Mouse (Mus musculus): ENCODE data around the gene Skida1. TPM values are rescaled to one million over a fixed set of nuclear protein-coding genes. Genes with fewer than 3 reads are reported as not detected.

Gene Skida1
- polyA plus RNA-seq, 1 experiment from 2014 or later = 19.3 TPM

DNA sequence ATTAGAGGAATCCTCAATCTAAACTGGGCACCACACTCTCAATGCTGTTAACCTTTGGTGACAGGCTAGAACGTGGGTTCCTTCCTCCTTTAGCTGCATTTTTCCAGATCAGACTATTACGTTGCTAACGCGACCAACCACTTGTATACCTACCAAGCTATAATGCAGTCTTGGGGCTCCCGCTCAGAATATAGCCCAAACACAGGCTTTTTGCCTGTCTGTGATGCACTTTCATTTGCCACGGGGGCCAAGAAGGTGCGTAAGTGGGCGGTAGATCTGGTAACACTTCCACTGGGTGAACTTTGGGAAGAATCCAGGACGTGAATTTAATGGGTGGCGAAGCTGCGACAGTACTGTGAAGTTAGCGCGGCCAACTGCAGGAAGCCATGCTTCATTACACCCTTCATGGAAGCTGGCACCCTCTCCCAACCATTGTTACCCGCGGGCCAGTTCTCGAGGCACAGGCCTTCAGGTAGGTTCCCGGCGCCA is 15.0 kb upstream of the Skida1 start:
- Histone ChIP-seq H3K4me1 (peaks cover 68% of the 10 kb centered on the region), H3K27me3 (ENCODE audit: low read depth, poor library complexity, severe bottlenecking) (no peaks in the 10 kb centered on the region), H3K4me3 (peak overlapping the region; percentile 94), H3K9me3 (replicated peaks) (no peaks in the 10 kb centered on the region), H3K36me3 (peaks cover 12% of the 10 kb centered on the region), H3K27ac (replicated peaks) (peak overlapping the region; percentile 100)
- WGBS = under 1% methylated on average over 18 of the region's 18 CpGs
- no peak for DNase-seq (ENCODE audit: low spot score)

DNA sequence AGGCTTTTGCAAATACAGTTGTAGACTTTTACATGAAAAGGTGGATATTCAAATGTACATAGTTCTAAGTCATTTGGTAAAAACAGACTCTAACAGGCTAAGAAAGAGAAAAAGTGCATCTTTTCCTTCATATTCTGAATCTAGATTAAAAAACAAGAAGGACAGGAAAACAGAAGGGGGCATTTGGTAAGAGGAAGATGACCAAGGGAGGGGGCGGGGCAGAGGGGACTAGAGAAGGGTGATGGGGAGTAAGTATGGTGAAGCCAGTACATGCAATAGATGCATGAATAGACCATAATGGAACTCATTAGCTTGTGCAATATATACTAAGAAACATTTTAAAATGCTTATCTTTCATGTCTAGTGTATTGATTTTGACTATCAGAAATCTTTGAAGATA is 11.5 kb upstream of the Skida1 start:
- H3K36me3 ChIP-seq = no peaks in the 10 kb centered on the region
- 40% methylated on average over 1 of the region's 1 CpGs for WGBS
- peak overlapping the region; percentile 100 for H3K27ac ChIP-seq (replicated peaks)
- H3K4me1 ChIP-seq = peaks cover 58% of the 10 kb centered on the region
- DNase-seq (ENCODE audit: low spot score) = no peak
- no peaks in the 10 kb centered on the region for H3K27me3 ChIP-seq (ENCODE audit: low read depth, poor library complexity, severe bottlenecking)
- no peaks in the 10 kb centered on the region for H3K9me3 ChIP-seq (replicated peaks)
- peak overlapping the region; percentile 81 for H3K4me3 ChIP-seq

DNA sequence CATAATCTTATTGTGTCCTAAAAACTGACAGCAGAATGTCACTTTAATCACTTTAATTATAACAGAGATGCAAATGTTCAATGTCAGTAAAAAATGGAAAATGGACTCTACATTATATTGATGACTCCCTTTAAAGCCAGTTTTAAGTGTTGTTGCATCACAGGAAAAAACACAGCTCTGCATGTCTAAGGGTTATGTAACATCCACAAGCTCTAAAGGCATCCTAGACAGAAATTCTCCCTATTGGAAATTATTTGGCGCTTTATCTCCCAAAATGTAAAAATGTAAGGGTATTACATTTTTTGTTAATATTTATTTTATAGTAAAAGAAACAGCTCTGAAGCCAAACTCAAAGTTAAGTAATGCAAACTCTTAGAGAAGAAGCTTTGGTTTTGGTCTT is 11.0 kb upstream of the Skida1 start:
- Histone ChIP-seq H3K27ac (replicated peaks) (peak overlapping the region; percentile 100), H3K27me3 (ENCODE audit: low read depth, poor library complexity, severe bottlenecking) (no peaks in the 10 kb centered on the region), H3K36me3 (no peaks in the 10 kb centered on the region), H3K4me3 (peak overlapping the region; percentile 81), H3K9me3 (replicated peaks) (no peaks in the 10 kb centered on the region), H3K4me1 (peaks cover 57% of the 10 kb centered on the region)
- no peak for DNase-seq (ENCODE audit: low spot score)
- WGBS = 49% methylated on average over 1 of the region's 1 CpGs

DNA sequence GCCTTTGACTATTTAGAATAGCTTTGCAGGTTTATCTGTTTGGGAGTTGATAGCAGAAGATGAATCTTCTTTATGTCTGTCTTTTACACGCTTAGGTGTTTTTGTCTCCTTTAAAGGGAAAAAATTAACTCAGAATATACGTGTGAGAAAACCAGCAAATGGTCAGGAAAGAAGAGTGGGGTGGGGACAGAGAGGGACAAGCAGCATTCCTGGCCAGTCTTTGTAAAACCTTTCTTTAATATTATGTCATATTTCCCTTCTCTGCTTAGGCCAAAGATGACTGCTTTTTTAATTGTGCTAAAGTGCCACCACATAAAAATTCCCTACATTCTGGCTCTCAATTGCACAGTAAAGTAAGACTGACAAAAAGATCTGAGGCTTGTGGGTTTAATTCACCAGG is 10.2 kb upstream of the Skida1 start:
- no peaks in the 10 kb centered on the region for H3K9me3 ChIP-seq (replicated peaks)
- no peak for DNase-seq (ENCODE audit: low spot score)
- H3K27me3 ChIP-seq (ENCODE audit: low read depth, poor library complexity, severe bottlenecking) = no peaks in the 10 kb centered on the region
- H3K27ac ChIP-seq (replicated peaks) = peak overlapping the region; percentile 100
- 25% methylated on average over 2 of the region's 2 CpGs for WGBS
- peak overlapping the region; percentile 81 for H3K4me3 ChIP-seq
- peaks cover 58% of the 10 kb centered on the region for H3K4me1 ChIP-seq
- no peaks in the 10 kb centered on the region for H3K36me3 ChIP-seq

DNA sequence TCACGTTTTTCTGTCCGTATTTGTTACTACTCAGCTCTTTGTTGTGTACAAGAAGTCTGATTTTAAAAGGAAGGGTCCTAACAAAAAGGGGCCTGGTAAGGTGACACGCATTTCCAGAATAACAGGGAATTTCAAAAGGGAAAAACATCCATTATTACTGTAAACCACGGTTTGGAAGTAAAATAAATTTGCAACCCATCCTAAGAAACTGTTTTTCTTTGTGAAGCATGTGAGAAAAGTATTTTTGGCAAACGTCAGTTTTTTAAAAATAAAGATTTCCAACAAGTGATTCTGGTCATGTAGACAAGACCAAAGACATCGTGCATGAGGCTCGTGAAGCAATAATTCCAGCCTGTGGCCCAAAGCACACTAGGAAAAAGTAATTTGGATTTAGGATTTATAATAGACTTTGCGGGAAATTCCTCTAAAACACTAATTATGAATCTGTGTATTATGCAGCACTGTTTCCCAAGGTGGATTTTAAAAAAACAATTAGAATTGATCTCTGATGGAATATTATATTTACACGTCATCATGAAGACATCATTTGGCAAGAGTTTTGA is 9.4 kb upstream of the Skida1 start:
- H3K4me1 ChIP-seq = peaks cover 65% of the 10 kb centered on the region
- 8% methylated on average over 9 of the region's 9 CpGs for WGBS
- no peaks in the 10 kb centered on the region for H3K9me3 ChIP-seq (replicated peaks)
- DNase-seq (ENCODE audit: low spot score) = no peak
- no peaks in the 10 kb centered on the region for H3K36me3 ChIP-seq
- H3K4me3 ChIP-seq = peak overlapping the region; percentile 81
- no peaks in the 10 kb centered on the region for H3K27me3 ChIP-seq (ENCODE audit: low read depth, poor library complexity, severe bottlenecking)
- peak overlapping the region; percentile 100 for H3K27ac ChIP-seq (replicated peaks)

DNA sequence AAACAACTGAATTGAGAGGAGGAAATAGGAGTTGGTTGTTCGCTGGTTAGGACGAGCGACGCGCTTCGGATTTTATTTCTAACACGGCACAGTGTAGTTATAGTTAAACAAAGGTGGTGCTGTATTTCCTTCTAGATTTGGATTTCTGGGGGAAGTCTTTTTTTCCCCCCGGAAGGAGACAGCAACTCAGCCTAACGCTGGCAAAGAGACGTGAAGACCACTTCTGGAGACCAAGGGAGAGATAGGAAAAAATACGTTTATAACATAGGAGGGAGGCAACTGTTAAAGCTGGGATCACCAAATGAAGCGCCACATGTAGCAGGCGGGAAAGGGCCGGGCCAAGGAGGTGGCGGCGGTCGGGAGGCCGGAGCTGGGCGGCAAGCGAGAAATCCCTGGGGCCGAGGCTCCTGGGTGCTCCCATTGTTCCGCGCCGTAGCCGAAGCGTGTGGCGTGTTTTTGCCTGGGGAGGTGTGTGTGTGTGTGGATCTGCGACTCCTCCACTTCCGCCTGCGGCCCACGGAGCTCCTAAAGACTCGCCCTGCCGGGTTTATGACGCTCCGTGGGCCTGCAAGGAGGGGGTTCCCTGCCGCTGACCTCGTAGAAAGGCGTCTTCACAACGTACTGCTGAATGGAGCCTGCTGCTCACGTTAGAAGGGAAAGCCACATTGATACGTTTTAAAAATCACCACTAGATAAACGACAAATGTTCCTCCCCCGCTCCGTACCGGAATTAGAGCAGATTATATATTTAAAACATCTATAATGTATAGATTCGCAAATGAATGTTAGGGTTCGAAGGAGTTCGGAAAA is 8.7 kb upstream of the Skida1 start:
- Histone ChIP-seq H3K27me3 (ENCODE audit: low read depth, poor library complexity, severe bottlenecking) (no peaks in the 10 kb centered on the region), H3K36me3 (no peaks in the 10 kb centered on the region), H3K9me3 (replicated peaks) (no peaks in the 10 kb centered on the region), H3K27ac (replicated peaks) (peak overlapping the region; percentile 100), H3K4me3 (peak overlapping the region; percentile 81), H3K4me1 (peaks cover 65% of the 10 kb centered on the region)
- DNase-seq (ENCODE audit: low spot score) = peak; percentile 68
- under 1% methylated on average over 48 of the region's 48 CpGs for WGBS

DNA sequence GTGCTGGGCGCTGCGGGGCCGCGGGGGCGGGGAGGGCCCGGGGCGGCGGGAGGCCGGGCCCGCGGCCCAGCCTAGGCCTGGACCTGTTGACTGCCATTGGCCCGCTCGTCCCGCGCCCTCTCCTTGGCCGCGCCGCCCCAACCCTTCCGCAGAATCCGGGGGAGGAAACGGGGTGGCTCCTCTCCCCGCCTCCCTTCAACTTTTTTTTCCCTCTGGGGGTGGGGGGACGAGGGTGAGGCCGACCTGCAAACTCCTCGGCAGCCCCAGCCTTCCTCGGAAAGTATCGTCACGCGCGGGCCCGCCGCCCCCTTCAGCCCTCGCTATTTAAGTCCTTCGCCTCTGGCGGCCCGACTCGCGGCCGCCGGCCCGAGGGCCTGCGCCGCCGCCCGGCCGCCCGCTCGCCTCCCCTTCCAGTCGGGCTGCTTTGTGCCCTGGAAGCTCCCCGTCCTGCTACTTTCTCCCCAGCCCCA is 8.0 kb upstream of the Skida1 start:
- H3K4me3 ChIP-seq = peak overlapping the region; percentile 81
- no peaks in the 10 kb centered on the region for H3K36me3 ChIP-seq
- under 1% methylated on average over 41 of the region's 50 CpGs for WGBS
- H3K4me1 ChIP-seq = peaks cover 65% of the 10 kb centered on the region
- H3K27ac ChIP-seq (replicated peaks) = peak overlapping the region; percentile 100
- peak; percentile 94 for DNase-seq (ENCODE audit: low spot score)
- no peaks in the 10 kb centered on the region for H3K9me3 ChIP-seq (replicated peaks)
- H3K27me3 ChIP-seq (ENCODE audit: low read depth, poor library complexity, severe bottlenecking) = no peaks in the 10 kb centered on the region

DNA sequence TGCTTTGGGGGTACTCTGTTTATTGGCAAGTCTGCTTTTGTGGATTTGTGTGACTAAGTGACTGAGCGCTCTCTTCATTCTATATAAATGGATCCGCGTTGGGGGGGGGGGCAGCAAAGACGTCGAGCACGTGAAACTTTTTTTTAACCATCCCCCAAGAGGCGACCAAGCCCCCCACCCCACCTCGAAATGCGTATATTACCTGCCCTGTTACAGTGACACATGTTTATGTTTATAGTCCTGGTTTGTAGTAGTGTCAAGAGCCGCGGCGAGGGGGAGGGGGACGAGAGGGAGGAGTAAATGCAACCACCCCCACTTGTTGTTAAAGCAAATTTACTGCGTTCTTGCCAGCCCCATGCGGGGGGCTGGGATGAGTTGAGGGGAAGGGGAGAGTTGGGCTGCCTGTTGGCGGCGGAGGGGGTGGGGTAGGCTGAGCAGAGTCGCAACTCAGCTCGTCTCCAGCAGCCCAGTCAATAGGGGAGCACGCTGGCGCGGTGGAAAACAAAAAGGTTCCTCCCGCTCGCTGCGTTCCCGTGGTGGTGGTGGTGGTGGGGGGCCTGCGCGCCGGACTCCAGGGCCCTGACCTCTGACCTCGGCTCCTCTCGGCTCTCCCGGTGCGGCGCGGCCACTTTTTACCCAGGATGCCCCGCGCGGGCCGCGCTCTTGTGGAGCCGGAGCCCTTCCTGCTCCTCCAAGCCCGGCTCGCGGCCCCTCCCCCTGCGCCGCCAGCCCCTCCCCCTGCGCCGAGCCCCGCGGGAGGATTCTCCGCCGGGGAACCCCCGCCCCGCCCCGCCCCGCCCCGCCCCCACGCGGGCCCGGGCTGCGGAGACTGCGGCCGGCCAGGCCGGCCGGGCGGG is 7.3 kb upstream of the Skida1 start:
- H3K4me1 ChIP-seq = peaks cover 66% of the 10 kb centered on the region
- H3K9me3 ChIP-seq (replicated peaks) = no peaks in the 10 kb centered on the region
- H3K4me3 ChIP-seq = peak overlapping the region; percentile 81
- peak overlapping the region; percentile 100 for H3K27ac ChIP-seq (replicated peaks)
- no peaks in the 10 kb centered on the region for H3K27me3 ChIP-seq (ENCODE audit: low read depth, poor library complexity, severe bottlenecking)
- peak; percentile 99 for DNase-seq (ENCODE audit: low spot score)
- WGBS = 1% methylated on average over 46 of the region's 66 CpGs
- no peaks in the 10 kb centered on the region for H3K36me3 ChIP-seq

DNA sequence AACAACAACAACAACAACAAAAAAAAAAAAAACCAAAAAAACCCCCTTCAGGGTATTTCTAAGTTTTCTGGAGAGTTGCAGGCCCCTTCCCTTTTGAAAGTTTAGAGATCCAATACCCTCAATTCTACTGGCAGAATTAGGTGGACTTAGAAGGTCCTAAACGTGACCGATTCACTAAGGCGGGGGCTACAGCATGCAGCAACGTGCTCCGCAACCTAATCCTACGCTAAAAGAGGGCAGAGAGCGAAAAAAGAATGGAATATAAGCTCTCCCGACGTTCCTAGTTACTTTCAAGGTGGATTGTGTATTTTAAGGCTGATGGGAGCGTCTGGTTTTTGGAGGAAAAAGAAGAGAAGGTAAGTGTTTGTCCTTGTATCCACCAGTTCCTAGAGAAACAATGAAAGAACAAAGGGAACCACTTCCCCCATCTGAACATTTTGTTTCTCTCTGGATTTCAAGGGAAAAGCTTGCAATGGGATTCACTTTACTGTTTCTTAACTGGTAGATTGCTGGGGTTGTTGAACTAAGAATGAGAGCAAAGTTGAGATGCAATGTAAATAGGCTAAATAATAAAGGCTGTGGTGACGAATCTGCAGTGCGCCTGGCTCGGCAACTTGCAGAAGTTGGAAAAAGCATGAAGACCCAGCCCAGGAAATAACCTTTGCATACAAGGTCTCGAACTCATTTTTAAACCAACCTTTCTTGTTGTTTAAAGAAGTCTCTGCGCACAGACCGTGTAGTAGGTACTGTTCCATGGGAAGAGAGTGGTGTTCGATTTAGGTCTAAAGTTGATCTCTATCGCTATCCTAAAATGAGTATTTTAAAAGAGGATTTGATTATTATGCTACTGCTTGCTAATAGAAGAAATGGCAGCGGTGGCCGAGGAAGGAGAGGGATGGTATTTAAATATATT is 6.4 kb upstream of the Skida1 start, which contains the start of gene Mllt10:
TSS of gene Mllt10 (plus strand) at position 222 of the 913 bp plus-strand sequence.
- H3K27me3 ChIP-seq (ENCODE audit: low read depth, poor library complexity, severe bottlenecking) = no peaks in the 10 kb centered on the region
- peaks cover 66% of the 10 kb centered on the region for H3K4me1 ChIP-seq
- peak within 1 kb of the TSS; percentile 100 for H3K27ac ChIP-seq (replicated peaks)
- WGBS = under 1% methylated on average over 20 of the region's 20 CpGs
- peak within 1 kb of the TSS; percentile 81 for H3K4me3 ChIP-seq
- H3K9me3 ChIP-seq (replicated peaks) = no peaks in the 10 kb centered on the region
- DNase-seq (ENCODE audit: low spot score) = peak; percentile 40
- H3K36me3 ChIP-seq = no peaks in the 10 kb centered on the region

DNA sequence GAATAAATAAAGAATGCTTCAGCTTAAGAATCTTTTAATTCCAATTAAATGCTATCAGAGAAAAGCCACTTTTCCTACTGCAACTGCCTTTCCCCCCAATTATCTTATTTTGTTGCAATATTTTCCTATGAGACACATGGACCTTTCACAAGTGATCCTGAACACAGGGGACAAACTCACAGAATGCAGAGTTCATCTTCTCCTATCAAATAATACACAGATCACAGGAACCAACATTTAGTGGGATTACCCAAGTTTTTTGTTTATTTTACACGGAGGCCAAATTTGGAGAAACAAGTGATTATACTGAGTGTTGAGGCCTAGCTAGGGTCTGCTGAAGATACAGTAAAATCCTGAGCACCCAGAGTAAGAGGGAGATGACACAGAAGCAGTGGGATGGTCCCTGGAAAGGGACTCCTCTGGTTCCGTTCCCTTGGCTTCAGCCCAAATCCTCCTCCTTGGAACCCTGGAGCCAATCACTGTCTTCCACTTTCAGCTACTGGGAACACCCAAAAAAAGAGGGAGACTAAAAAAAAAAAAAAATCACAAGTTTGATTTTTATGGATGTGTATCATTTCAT is 5.2 kb upstream of the Skida1 start:
- H3K36me3 ChIP-seq = no peaks in the 10 kb centered on the region
- H3K27me3 ChIP-seq (ENCODE audit: low read depth, poor library complexity, severe bottlenecking) = no peaks in the 10 kb centered on the region
- 9% methylated on average over 2 of the region's 2 CpGs for WGBS
- no peak for DNase-seq (ENCODE audit: low spot score)
- H3K4me3 ChIP-seq = peak overlapping the region; percentile 81
- no peaks in the 10 kb centered on the region for H3K9me3 ChIP-seq (replicated peaks)
- H3K27ac ChIP-seq (replicated peaks) = peak overlapping the region; percentile 100
- H3K4me1 ChIP-seq = peaks cover 66% of the 10 kb centered on the region

DNA sequence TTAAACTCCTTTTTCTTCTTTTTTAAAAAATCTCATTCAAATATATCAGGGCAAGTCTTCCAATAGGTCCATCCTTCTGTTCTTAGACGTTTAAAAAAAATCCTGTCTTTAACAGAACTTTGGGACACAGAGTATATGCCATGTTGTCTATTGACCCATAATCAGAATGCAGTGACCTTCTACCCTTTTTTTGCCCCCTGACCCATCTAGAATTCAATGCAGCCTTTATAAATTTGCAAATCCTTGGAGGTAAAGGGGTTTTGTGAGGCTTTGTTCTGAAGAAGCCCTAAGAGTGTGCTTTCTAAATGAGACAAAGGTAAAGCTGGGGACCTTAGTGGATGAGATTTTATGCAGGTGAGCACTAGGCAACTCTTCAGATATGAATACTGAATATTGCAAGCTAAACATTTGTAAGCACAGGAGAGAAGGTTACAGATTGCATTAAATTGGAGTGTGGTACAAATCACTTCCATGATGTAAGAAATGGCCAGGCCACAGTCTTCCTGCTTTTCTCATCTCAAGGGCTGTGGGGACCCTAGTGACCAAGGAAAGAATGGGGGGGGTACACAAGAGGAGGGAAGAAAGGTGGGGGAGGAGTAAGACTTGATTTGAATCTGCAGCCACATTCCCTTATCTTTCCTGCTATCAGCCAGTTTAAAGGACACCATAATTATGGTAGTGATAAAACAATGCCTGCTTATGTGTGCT is 4.5 kb upstream of the Skida1 start:
- H3K27me3 ChIP-seq (ENCODE audit: low read depth, poor library complexity, severe bottlenecking) = no peaks in the 10 kb centered on the region
- no peaks in the 10 kb centered on the region for H3K36me3 ChIP-seq
- no peaks in the 10 kb centered on the region for H3K9me3 ChIP-seq (replicated peaks)
- DNase-seq (ENCODE audit: low spot score) = peak; percentile 39
- H3K27ac ChIP-seq (replicated peaks) = peak overlapping the region; percentile 100
- H3K4me1 ChIP-seq = peaks cover 60% of the 10 kb centered on the region
- H3K4me3 ChIP-seq = peak overlapping the region; percentile 81
- WGBS = 9% methylated on average over 1 of the region's 1 CpGs

Measured in midbrain, embryonic 10.5 days (tissue).